Mouse (Mus musculus) left cerebral cortex, adult 18-20 months (tissue): Measurements from ENCODE around the gene Arhgap36. TPM values are rescaled to one million over a fixed set of nuclear protein-coding genes. Genes with fewer than 3 reads are reported as not detected.

Source experiments
- DNase-seq, 2 experiments: peaks; one replicate each; pipeline ENCODE4 v3.0.0; 2021 to 2022; ENCODE audit warnings: low spot score in 2 of 2, mixed read lengths in 1 of 2
- long read RNA-seq, 2 experiments: library from polyadenylated mRNA; stranded (forward); transcript quantifications; one replicate each; pipeline ENCODE4 v2.0.0; 2021
- total RNA-seq, 2 experiments: library from RNA; stranded (reverse); gene quantifications; 2 replicates each; pipeline ENCODE4 v1.2.3; 2021

Arhgap36 gene
- 1 to 10 TPM in 1 of 2 experiments, under 1 TPM in 1; 0.87 to 1.3 TPM for total RNA-seq
- long read RNA-seq, experiment 1, partial matches to known transcripts: 0 of 1 reads
- long read RNA-seq, experiment 1, other reads (novel, unspliced or antisense): 1 of 1 reads
- long read RNA-seq, experiment 2: 0 reads

DNA sequence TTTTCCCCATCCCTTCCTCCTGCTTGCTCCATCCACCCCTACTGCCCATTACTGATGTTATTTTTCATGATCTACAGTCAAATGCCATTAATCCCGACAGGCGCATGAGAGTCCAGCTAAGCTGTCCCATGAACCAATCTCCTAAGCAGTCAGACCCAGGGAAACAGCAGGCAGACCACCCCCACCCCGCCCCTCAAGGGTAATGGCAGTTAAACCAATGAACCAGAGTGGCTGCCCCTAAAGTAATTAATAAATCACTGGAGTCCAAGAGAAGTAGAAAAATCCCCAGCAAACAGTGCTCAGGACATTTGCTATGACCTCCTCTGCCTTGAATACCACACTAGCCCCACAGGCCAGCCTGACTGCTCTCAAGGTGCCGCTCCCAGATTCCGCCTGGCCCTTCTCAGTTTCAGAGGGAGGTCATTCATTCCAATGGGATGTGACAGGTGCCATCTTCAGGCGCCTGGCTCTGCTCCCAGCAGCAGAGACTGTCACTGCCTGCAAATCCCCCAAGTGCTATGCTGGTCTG, at the start of gene Arhgap36:
Arhgap36 (plus strand) TSS at position 504 of the 529 bp plus-strand sequence.
- DNase-seq: no peak

DNA sequence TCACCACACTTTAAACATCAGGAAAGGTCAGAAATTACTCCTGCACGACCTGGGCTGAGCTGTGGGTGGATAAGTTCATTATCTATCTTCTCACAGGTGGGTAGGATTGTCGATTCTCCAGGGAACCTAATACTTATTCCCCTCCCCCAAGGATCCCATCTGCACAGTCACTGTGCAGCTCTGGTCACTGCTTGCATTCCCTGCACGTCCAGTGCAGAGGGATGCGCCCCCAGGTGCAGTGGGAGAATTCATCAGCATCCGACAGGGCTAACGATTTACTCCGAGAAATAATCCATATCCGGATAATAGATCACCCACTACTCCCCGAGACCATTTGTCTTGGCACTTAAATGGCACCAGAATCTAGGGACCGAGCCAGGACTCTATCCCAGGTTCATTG, 6.0 kb upstream of the Arhgap36 start:
- DNase-seq: no peak

DNA sequence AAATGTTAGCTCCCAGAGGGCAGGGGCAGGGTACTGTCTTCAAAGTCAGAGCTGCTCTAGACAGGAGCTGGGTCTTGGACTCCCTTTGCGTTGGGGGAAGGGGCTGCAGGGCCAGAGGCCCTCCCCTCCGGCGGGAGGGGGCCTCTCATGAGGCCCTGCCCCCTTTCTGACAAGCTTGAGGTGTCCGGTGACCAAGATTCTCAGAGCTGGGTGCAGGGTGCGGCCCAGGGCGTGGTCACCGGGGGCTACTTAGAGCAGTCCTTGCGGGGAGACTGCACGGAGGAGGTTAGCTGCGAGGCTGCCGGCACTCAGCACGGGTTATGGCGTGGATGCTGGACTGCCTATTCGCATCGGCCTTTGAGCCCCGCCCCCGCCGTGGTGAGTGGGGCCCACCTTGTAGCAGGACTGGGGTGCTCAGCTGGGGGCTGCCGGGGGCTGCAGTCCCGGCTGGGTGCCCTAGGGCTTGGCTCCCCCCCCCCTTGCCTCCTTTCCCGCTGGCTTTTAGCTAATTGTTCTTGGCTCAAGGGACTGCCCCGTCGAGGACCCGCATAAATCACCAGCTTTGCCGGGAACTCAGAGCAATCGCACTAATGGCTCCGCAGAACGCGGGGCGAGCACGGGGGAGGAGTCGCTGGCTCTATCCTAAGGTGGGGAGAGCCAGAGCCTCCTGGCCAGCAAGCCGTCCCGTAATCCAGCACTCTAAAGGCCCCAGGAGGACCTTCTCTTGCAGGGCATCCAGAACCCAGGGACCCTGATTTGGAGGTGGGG, 6.7 kb downstream of the Arhgap36 start:
- DNase-seq: no peak

DNA sequence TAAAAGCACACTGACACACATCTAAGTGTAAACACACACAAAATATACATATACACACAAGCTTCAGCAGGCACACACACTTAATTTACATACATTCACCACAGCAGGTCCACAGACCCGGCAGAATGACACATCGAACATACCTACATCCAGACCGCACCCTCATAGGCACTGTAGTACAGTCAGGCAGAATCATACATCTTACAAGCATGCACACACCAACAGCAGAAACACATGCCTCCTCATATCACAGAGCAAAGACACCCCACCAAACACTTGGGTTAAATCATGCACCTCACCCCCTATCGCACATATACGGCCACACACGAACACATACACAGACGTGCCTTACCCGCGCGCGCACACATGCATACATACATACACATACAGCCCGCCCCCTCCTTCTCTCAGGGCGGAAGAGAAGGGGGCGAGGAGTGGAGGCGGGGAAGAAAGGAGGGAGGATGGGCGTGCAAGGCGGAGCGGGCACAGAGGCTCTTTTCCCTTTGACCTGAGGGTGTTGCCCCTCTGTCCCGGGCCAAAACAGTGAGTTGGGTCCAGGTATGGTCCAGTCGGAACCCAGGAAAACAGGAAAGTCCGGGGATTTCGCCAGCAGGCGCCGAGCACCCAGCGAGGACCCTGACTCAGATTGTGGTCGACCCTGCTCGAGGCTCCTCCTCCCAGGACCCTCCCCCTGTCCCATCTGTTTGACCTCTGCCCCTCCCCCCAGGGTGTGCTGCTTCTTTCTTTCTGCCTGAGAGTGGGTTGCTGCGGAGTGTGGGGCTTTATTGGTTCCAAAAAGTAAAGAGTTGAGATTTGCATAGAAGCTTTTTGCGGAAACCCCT, 16.4 kb downstream of the Arhgap36 start:
- DNase-seq: no peak

DNA sequence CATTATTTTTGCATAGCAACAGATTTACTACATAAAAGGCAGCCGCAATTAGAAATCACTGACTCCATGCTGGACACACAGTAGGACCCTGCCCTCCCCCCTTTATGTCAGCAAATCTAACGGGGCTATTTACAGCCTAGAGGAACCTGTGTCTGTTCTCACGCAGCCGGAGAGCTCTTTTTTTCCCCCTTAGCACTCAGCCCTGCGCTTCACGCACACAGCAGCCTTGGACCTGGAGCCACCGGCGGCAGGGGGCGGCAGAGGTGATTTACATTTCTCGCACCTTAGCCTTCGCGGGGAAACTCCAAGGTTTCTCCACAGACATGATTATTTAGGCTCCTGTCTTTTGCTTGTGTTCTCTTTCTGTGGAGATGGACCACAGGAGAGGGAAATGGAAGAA, 17.1 kb downstream of the Arhgap36 start:
- no peak for DNase-seq

DNA sequence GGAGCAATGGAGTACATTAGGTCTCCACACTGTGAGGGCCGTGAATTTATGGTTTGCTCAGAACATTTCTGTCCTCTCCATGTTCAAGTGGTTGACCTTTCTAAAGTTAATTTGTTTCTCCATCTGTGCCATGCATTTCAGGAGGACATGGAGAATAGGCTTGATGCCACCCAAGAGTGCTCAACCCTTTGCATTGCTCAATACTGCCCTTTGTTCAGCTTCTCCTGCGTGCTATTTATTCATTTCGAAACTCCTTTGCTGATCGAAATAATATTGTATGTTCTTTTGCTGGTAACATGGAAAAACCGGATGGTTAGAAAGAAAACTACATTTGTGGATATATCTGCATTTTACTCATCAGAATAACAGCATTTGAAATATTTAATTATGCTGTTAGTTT, 25.4 kb downstream of the Arhgap36 start:
- DNase-seq: no peak

DNA sequence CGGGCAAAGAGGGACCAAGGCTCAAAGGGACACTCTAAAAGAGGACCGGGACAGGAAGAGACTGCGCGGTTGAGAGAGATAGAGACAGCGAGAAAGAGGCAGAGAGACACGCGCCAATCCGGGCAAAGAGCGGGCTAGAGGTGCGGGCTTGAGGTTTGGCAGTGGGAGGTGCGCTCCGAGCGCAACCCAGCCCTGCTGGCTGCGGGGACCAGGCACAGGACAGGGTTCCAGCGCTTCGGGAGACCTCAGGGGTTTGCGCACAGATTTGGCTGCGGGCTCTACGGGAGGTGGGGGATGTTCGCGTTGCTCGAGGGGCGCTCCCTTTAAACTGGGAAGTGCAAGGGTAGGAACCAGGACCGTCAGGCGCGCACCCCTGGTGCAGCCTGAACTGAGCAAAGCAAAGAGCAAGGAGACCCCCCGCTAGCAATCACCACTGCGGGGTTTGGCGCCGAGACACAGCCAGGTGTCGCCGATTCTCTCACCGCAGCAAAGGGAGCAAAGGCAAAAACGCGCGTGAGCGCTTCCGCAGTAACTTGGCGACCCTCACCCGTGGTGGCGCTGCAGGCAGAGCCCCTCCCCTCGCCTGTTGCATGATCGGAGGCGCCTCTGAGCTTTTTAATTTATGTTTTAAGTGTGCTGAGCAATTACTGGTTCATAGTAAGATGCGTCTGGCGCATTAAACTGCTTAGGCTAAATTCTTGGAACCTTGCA, 30.1 kb downstream of the Arhgap36 start:
- no peak for DNase-seq

Other genes starting within 250 kb of the Arhgap36 start
- gene Enox2, start 175.7 kb upstream of the Arhgap36 start, total RNA-seq: 10 to 100 TPM in 1 of 2 experiments, 1 to 10 TPM in 1; 9.6 to 11.6 TPM
- not detected for gene Olfr1320, start 208.4 kb downstream of the Arhgap36 start, total RNA-seq